Mouse (Mus musculus): ENCODE measurements around the gene Olfr49.

- TF ChIP-seq EP300 (IDR thresholded peaks at IDR 0.05; ENCODE audit: low read depth) (no peak), CTCF (IDR thresholded peaks at IDR 0.05; ENCODE audit: low read depth) (no peak)
Observed at GRCm38 (mm10) chr14:54271976-54272606, 12.6 kb downstream of the Olfr49 start.
